In the genomic region with DNA sequence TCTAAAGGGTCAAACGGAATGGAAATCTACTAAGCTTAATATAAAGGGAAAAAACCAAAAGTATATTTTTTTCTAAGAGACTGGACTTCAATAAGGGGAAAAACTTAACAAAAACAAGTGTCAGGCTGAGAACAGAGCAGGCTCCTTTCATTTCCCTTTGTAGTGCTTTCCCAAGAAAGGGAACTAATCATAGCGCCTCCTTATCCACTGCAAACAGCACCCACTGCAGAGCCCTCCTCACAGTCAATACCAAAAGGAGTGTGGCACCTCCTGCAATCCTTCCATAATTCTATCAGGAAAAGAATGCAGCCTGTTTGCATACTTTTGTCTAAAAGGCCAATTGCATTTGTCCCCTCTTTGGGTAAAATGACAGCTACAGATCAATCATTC, we compare ENCODE assay signal across 10 mouse cellular contexts. TPM values are rescaled to one million over a fixed set of nuclear protein-coding genes. Genes with fewer than 3 reads are reported as not detected.
DNase-seq lines count a peak whose midpoint lies in the region; ATAC-seq lines count a peak whose summit lies in the region.
"Had no signal": no experiment of that assay in that cellular context is flagged by ENCODE, and none has a peak within 500 bp of the region (broad histone marks: within the 10 kb centered on the region; RNA-seq: fewer than 3 reads in every experiment).

No protein-coding gene starts in this region.

- no peak overlapping the region for H3K4me3 ChIP-seq in heart, embryonic 16.5 days (ENCODE audit: low read length)
- H3K4me3 ChIP-seq in embryonic facial prominence, embryonic 10.5 days: no peak overlapping the region
- H3K4me3 ChIP-seq: erythroblast, embryonic 14.5 days; limb, embryonic 10.5 days had no signal

- no peaks in the 10 kb centered on the region for H3K9me3 ChIP-seq in heart, embryonic 16.5 days (replicated peaks; ENCODE audit: control insufficient read depth, low read length)
- no peaks in the 10 kb centered on the region for H3K9me3 ChIP-seq in embryonic facial prominence, embryonic 10.5 days
- H3K9me3 ChIP-seq: limb, embryonic 10.5 days had no signal

- H3K4me2 ChIP-seq in heart, embryonic 16.5 days (ENCODE audit: low read depth, low read length): 0 out of 2 replicates have a peak overlapping the region, but pooled peaks have one; percentile 12

- WGBS in heart, embryonic 16.5 days: 28% methylated on average over 2 of the region's 2 CpGs
- WGBS in embryonic facial prominence, embryonic 10.5 days: 12% methylated on average over 2 of the region's 2 CpGs

- H3K36me3 ChIP-seq in heart, embryonic 16.5 days (ENCODE audit: control insufficient read depth, insufficient read depth): no peaks in the 10 kb centered on the region
- no peaks in the 10 kb centered on the region for H3K36me3 ChIP-seq in embryonic facial prominence, embryonic 10.5 days (replicated peaks)
- H3K36me3 ChIP-seq: limb, embryonic 10.5 days had no signal

- DNase-seq in heart, postnatal 14 days: no peak
- DNase-seq in embryonic facial prominence, embryonic 10.5 days (ENCODE audit: low spot score): no peak
- DNase-seq in cerebellum, adult 9-10 months: no peak
- no peak for DNase-seq in spleen, postnatal 14 days (ENCODE audit: low spot score in 2 of 2)

- H3K27ac ChIP-seq in heart, embryonic 16.5 days (ENCODE audit: low read length): no peak overlapping the region
- peak overlapping the region; percentile 31; the same call in 1 of the 2 replicates for H3K27ac ChIP-seq in embryonic facial prominence, embryonic 10.5 days (replicated peaks)
- H3K27ac ChIP-seq: limb, embryonic 10.5 days had no signal

- no peak overlapping the region for H3K9ac ChIP-seq in heart, embryonic 16.5 days (ENCODE audit: low read length)

- H3K27me3 ChIP-seq in heart, embryonic 16.5 days (ENCODE audit: control insufficient read depth, insufficient read depth, low read length): no peaks in the 10 kb centered on the region
- no peaks in the 10 kb centered on the region for H3K27me3 ChIP-seq in embryonic facial prominence, embryonic 10.5 days (replicated peaks; ENCODE audit: low read depth, poor library complexity, severe bottlenecking)

- intact Hi-C loops in heart, postnatal 14 days (cut with DNase I): loop anchor here (5.0 to 10.0 kb wide), 4 partner anchors 230 to 1442 kb away; partner anchors contain the start of gene Meis2

- no peak for ATAC-seq in heart, embryonic 16.5 days (replicated peaks; ENCODE audit: extremely low read depth, insufficient read depth, low FRiP score)
- ATAC-seq in granulocyte monocyte progenitor cell, adult 5-6 weeks (replicated peaks; ENCODE audit: poor library complexity, severe bottlenecking): peak; percentile 48
- peak; percentile 66 for ATAC-seq in megakaryocyte progenitor cell, adult 5-6 weeks (replicated peaks; ENCODE audit: poor library complexity)
- ATAC-seq in inflammation-experienced regulatory T-cells, adult 6 months: no peak

- H3K4me1 ChIP-seq in heart, embryonic 16.5 days (ENCODE audit: control insufficient read depth, insufficient read depth, low read length): peaks cover 5% of the 10 kb centered on the region; the same call in 1 of the 2 replicates
- peaks cover 27% of the 10 kb centered on the region for H3K4me1 ChIP-seq in embryonic facial prominence, embryonic 10.5 days

RNA-seq across cellular contexts. Expression of gene Dph6, which starts 32.2 kb away (rescaled TPM):
- 14.6 and 15.6 TPM in 2 replicates for polyA plus RNA-seq in heart, embryonic 16.5 days (2015; fragmentation: Nextera tagmentation; extraction: Ambion mirVana)
- total RNA-seq in heart, postnatal 14 days (2021): 1 to 10 TPM; 8.4 to 8.5 TPM
- polyA plus RNA-seq in embryonic facial prominence, embryonic 10.5 days (2016; fragmentation: Nextera tagmentation; extraction: Ambion mirVana): 23.0 and 24.7 TPM in 2 replicates
- total RNA-seq in granulocyte monocyte progenitor cell, adult 5-6 weeks (2014; fragmentation: Nextera tagmentation): 30.4 and 43.2 TPM in 2 replicates
- total RNA-seq in granulocyte monocyte progenitor cell, adult 5-6 weeks (2017): 15.1 and 17.1 TPM in 2 replicates
- total RNA-seq in megakaryocyte progenitor cell, adult 5-6 weeks (2015): 40.7 and 50.2 TPM in 2 replicates
- 18.2 and 19.9 TPM in 2 replicates for total RNA-seq in megakaryocyte progenitor cell, adult 5-6 weeks (2017)
- polyA plus RNA-seq in inflammation-experienced regulatory T-cells, adult 6 months (2017; shearing (Covaris generic)): 10 to 100 TPM; 17.9 to 22.4 (median 20.7) TPM

Comparison
In these comparisons a context has a peak if more than half of its experiments do, and no peak if none do; other contexts are left out.
1. ATAC-seq: peak in granulocyte monocyte progenitor cell, adult 5-6 weeks (single experiment) and megakaryocyte progenitor cell, adult 5-6 weeks (single experiment); none in heart, embryonic 16.5 days (single experiment) and inflammation-experienced regulatory T-cells, adult 6 months (single experiment).